Mouse (Mus musculus) heart, postnatal 10 days (tissue): ENCODE data around the gene Pilra. TPM values are rescaled to one million over a fixed set of nuclear protein-coding genes. Genes with fewer than 3 reads are reported as not detected.

ENCODE experiments used
- DNase-seq, 2 experiments: peaks; one replicate each; pipeline ENCODE4 v3.0.0; 2021
- intact Hi-C: fragments of 180-260 bp; cut with DNase I; formaldehyde crosslinking; loops from one replicate; pipeline ENCODE4 v1.15.1; 2025
- total RNA-seq, 2 experiments: library from RNA; stranded (reverse); gene quantifications; 2 replicates each; pipeline ENCODE4 v1.2.3; 2021

Gene Pilra
- total RNA-seq, 2 experiments from 2014 or later = 1.1 to 1.8 TPM

DNA sequence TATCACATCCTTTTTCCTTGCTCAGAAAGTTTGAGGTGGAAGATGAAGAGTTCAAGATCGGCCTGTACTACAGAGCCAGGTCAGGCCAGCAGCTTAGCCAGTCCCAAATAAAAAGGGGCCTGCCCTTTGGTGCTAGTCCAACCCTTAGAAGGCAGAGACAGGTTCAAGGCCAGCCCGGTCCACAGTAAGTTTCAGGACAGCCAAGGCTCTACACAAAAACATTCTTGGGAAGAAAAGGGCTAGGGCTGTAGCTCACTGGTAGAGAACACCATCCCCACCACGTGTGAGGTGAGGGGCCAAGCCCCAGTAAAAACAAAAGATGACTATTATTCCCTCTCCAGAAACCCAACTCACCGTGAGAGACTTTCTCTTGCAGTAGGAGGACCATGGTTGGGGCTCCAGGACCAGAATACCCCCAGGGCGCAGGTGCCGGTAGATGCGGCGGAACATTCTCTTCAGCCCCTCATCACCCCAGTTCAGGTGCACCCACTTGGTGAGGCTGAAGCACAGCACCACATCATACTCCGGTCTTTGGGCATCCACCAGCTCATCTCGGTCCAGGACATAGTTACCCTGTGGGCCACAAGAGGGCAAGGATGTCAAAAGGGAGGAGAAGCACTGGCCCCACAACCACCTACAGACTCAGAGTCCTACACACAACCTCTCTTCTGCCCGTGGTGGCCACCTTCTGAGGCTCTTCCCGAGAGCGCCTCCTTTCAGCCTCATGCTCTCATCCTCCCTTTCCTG is 53.1 kb downstream of the Pilra start:
- no peak for DNase-seq
- intact Hi-C loops = loop anchor here (10.0 kb wide), 1 partner anchor 382 kb away; the partner anchor contains the start of gene Cops6

- intact Hi-C loops = loop anchor here (10.0 kb wide), 1 partner anchor 383 kb away; the partner anchor contains the start of gene Cops6
- DNase-seq = no peak
Observed at GRCm38 (mm10) chr5:137781661-137782060, 54.4 kb downstream of the Pilra start.

GRCm38 (mm10) chr5:137779053-137779933 is 56.8 kb downstream of the Pilra start:
- intact Hi-C loops = no loop called here
- no peak for DNase-seq

GRCm38 (mm10) chr5:137778635-137779034 is 57.4 kb downstream of the Pilra start, which contains the start of gene Ppp1r35:
TSS of gene Ppp1r35 (plus strand) at chr5:137778849.
- intact Hi-C loops = no loop called here
- peak; percentile 97 to 98 for DNase-seq

DNA sequence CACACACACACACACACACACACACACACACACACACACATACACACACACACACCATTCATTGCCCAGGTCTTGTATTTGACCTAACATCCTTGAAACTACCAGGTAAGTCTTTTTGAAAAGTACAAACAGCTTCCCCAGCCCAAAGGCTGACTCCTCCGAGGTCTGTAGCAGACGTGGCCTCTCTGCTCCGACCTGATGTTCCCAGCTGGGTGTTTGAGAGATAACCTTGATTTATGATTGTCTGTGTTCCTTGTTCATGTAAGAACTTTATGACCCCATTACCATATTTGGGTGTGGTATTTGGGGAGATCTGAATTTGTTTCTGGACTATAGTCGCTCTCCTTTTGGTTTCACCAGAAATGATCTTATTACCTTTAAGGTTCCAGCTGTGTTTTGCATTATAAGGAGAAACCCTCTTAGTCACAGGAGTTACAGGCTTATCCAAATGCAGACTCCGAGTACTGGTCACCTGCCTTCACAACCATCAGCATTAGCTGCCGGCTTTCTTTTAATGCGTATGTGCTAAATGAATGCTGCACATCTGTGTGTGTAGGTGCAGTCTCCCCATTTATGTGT is 58.7 kb downstream of the Pilra start:
- intact Hi-C loops = no loop called here
- no peak for DNase-seq

DNA sequence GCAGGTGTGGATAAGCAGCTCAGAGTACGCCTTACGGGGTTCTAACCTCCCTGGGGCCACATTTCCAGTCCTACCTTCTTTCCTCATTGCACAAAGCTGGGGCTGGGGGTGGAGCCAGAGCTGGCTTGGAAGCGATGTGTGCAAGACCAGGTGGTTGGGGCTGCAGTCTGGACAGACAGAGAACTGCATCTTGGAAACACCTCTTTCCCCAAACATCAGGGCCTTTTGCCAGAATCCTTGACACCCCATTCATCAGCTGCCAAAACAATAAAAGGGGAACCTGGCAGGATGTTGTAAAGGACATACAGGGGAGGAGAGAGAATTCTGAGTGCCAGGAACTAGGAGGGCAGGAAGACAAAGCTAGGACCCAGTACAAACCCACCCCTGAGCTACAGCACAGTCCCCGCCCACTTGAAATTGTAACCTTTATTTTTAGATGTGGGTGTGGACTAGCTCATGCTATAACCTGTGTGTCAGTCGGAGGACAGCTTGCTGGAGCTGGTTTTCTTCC is 59.6 kb downstream of the Pilra start:
- intact Hi-C loops = no loop called here
- peak in 1 of 2 experiments; percentile 46 for DNase-seq

DNA sequence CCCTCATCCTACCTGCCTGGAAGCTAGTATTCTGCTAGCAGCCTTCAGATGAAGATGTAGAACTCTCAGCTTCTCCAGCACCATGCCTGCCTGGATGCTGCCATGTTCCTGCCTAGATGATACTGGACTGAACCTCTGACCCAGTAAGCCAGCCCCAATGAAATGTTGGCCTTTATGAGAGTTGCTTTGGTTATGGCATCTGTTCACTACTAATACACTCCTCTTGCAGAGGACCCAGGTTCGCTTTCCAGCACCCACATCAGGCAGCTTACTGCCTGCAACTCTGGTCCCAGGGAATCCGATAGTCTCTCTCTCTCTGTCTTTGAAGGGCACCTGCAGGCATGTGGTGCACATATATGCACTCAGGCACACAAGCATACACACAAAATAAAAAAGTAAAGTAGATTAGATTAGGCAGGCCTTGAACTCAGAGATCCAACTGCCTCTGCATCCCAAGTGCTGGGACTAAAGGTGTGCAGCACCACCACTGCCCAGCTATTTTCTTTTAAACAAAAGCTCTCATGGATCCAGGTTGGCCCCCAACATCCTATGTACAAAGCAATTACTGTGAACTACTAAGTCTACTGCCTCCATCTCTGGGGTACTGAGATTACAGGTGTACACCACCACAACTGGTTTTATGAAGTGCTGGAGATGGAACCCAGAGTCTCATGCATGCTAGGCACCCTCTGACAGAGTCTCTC is 60.3 kb downstream of the Pilra start:
- intact Hi-C loops = no loop called here
- DNase-seq = no peak

DNA sequence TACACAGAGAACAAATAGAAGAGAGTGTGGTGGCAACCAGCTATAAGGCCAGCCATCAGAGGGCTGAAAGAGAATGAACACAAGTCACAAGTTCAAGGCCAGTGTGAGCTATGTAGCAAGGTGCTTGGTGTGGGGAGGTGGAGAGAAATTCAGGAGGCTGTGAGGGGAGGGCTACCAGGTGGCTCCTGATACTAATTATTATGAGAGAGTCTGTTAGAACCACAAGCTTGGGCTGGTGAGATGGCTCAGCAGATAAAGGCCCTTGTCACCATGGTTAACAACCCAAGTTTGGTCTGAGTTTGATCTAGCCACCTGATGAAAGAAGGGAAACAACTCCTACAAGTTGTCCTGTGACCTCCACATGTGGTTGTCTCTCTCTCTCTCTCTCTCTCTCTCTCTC is 63.3 kb downstream of the Pilra start:
- intact Hi-C loops = no loop called here
- no peak for DNase-seq

Other genes with a start within 250 kb of the Pilra start
- 10 to 100 TPM; 25.1 to 31.4 TPM for gene Mospd3, start 235.2 kb downstream of the Pilra start, total RNA-seq
- gene Pcolce, start 222.5 kb downstream of the Pilra start, total RNA-seq = 100 to 1,000 TPM; 127 to 142 TPM
- under 1 TPM; 0.20 to 0.29 TPM for gene Fbxo24, start 207.3 kb downstream of the Pilra start, total RNA-seq
- 10 to 100 TPM; 20.2 to 21.7 TPM for gene Lrch4, start 207.2 kb downstream of the Pilra start, total RNA-seq
- gene Gm20605, start 207.1 kb downstream of the Pilra start, total RNA-seq = 1 to 10 TPM; 5.0 to 5.9 TPM
- gene Sap25, start 194.9 kb downstream of the Pilra start, total RNA-seq = 1 to 10 TPM; 3.2 to 3.9 TPM
- under 1 TPM; 0.24 to 0.35 TPM for gene Irs3, start 190.6 kb downstream of the Pilra start, total RNA-seq
- gene Agfg2, start 151.6 kb downstream of the Pilra start, total RNA-seq = 10 to 100 TPM; 11.8 to 14.0 TPM
- 1 to 10 TPM; 1.6 to 1.7 TPM for gene Nyap1, start 94.7 kb downstream of the Pilra start, total RNA-seq
- 100 to 1,000 TPM; 279 to 287 TPM for gene Tsc22d4, start 90.6 kb downstream of the Pilra start, total RNA-seq
- 10 to 100 TPM; 13.4 to 17.4 TPM for gene Ppp1r35, start 57.4 kb downstream of the Pilra start, total RNA-seq
- gene Mepce, start 48.6 kb downstream of the Pilra start, total RNA-seq = 10 to 100 TPM; 26.2 to 41.3 TPM
- gene Zcwpw1, start 48.5 kb downstream of the Pilra start, total RNA-seq = 1 to 10 TPM; 2.8 to 3.1 TPM
- under 1 TPM; 0.74 to 0.84 TPM for gene Pilrb1, start 21.8 kb upstream of the Pilra start, total RNA-seq
- gene Pilrb2, start 35.5 kb upstream of the Pilra start, total RNA-seq = under 1 TPM; 0.17 to 0.26 TPM
- gene Cyp3a13, start 85.3 kb upstream of the Pilra start, total RNA-seq = under 1 TPM; 0.17 to 0.22 TPM
- under 1 TPM; 0.34 to 0.37 TPM for gene Gjc3, start 126.8 kb upstream of the Pilra start, total RNA-seq
- not detected for gene Azgp1, start 145.2 kb upstream of the Pilra start, total RNA-seq
- gene Smok3a, start 185.0 kb upstream of the Pilra start, total RNA-seq = not detected
- gene Smok3b, start 185.1 kb upstream of the Pilra start, total RNA-seq = not detected
- not detected for gene Smok3c, start 216.9 kb upstream of the Pilra start, total RNA-seq
- gene Zkscan1, start 248.8 kb upstream of the Pilra start, total RNA-seq = 10 to 100 TPM; 20.8 to 24.4 TPM